Comparison of ENCODE assay signal across 12 mouse cellular contexts in the genomic region with DNA sequence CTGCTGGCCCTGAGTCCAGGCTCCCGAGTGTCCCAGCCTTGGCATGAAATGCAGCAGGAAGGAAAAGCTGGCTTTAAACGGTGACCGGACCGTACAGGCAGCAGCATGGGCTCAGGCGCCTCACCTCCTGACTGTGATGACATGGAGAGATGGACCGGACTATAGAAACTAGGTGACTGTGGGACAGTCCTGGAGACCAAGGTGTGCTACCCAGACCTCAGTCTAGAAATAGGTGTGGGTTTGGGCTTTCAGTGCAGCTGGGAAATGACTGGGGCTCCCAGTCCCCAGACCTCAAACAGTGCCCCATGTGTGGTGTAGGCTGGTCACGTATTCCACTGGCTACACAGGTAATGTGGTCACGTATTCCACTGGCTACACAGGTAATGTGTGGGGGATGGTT. TPM values are rescaled to one million over a fixed set of nuclear protein-coding genes. Genes with fewer than 3 reads are reported as not detected.
DNase-seq lines count a peak whose midpoint lies in the region; ATAC-seq and TF ChIP-seq lines count a peak whose summit lies in the region.
"Had no signal": no experiment of that assay in that cellular context is flagged by ENCODE, and none has a peak within 500 bp of the region (broad histone marks: within the 10 kb centered on the region; RNA-seq: fewer than 3 reads in every experiment).

No protein-coding gene starts in this region.

- no peak for ATAC-seq in heart, embryonic 11.5 days (replicated peaks; ENCODE audit: insufficient number of reproducible peaks, low FRiP score, low TSS enrichment)
- ATAC-seq in heart, embryonic 16.5 days (replicated peaks; ENCODE audit: extremely low read depth, insufficient read depth, low FRiP score): 0 out of 2 replicates have a peak, but pooled peaks have one; percentile 23
- ATAC-seq in CD4-positive, CD25-positive, alpha-beta regulatory T cell, adult 4 months: no peak

- peak overlapping the region; percentile 41 for H3K4me2 ChIP-seq in heart, embryonic 11.5 days
- H3K4me2 ChIP-seq in heart, embryonic 16.5 days (ENCODE audit: low read depth, low read length): peak overlapping the region; percentile 38; the same call in 1 of the 2 replicates

- no peak for DNase-seq in heart, postnatal 4 days
- no peak for DNase-seq in lung, adult 2 months
- no peak for DNase-seq in lung, postnatal 25 days (ENCODE audit: low spot score)
- DNase-seq in urinary bladder, postnatal 25 days (ENCODE audit: low spot score): no peak
- DNase-seq: cerebellum, adult 9-11 months had no signal

- no peak for TF ChIP-seq CTCF in lung, adult 2 months (IDR thresholded peaks at IDR 0.05; ENCODE audit: insufficient read depth, low read length)

- peak overlapping the region; percentile 72 for H3K27ac ChIP-seq in heart, embryonic 11.5 days (ENCODE audit: low read depth, low read length)
- peak overlapping the region; percentile 84 for H3K27ac ChIP-seq in heart, embryonic 16.5 days (ENCODE audit: low read length)

- no peak overlapping the region for H3K4me3 ChIP-seq in heart, embryonic 11.5 days (ENCODE audit: low read depth, low read length)
- H3K4me3 ChIP-seq in lung, adult 2 months (replicated peaks; ENCODE audit: extremely low read depth, low read depth, low read length): peak overlapping the region; percentile 8
- H3K4me3 ChIP-seq in heart, embryonic 16.5 days (ENCODE audit: low read length): no peak overlapping the region
- H3K4me3 ChIP-seq in megakaryocyte, embryonic 14.5 days (replicated peaks): peak overlapping the region; percentile 92

- no peaks in the 10 kb centered on the region for H3K27me3 ChIP-seq in heart, embryonic 11.5 days (ENCODE audit: control insufficient read depth, insufficient read depth, low read length)
- H3K27me3 ChIP-seq in heart, embryonic 16.5 days (ENCODE audit: control insufficient read depth, insufficient read depth, low read length): no peaks in the 10 kb centered on the region
- no peaks in the 10 kb centered on the region for H3K27me3 ChIP-seq in megakaryocyte, embryonic 14.5 days (replicated peaks)
- H3K27me3 ChIP-seq: CH12.LX had no signal

- H3K4me1 ChIP-seq in heart, embryonic 11.5 days (ENCODE audit: control insufficient read depth, insufficient read depth, low read length): peaks cover 22% of the 10 kb centered on the region
- H3K4me1 ChIP-seq in lung, adult 2 months (ENCODE audit: control insufficient read depth, insufficient read depth, low read length): peaks cover 15% of the 10 kb centered on the region
- H3K4me1 ChIP-seq in heart, embryonic 16.5 days (ENCODE audit: control insufficient read depth, insufficient read depth, low read length): peaks cover 26% of the 10 kb centered on the region
- peaks cover 79% of the 10 kb centered on the region for H3K4me1 ChIP-seq in megakaryocyte, embryonic 14.5 days

- TF ChIP-seq POLR2A in lung, adult 2 months (IDR thresholded peaks at IDR 0.05; ENCODE audit: borderline replicate concordance, extremely low read depth, low read depth, low read length): no peak

- no peaks in the 10 kb centered on the region for H3K9me3 ChIP-seq in heart, embryonic 11.5 days (replicated peaks; ENCODE audit: control insufficient read depth, low read length)
- H3K9me3 ChIP-seq in heart, embryonic 16.5 days (replicated peaks; ENCODE audit: control insufficient read depth, low read length): no peaks in the 10 kb centered on the region
- no peaks in the 10 kb centered on the region for H3K9me3 ChIP-seq in megakaryocyte, embryonic 14.5 days

- H3K9ac ChIP-seq in heart, embryonic 11.5 days (ENCODE audit: low read depth, low read length): peak overlapping the region; percentile 22; the same call in 1 of the 2 replicates
- H3K9ac ChIP-seq in heart, embryonic 16.5 days (ENCODE audit: low read length): peak overlapping the region; percentile 44; the same call in 1 of the 2 replicates

- 73% methylated on average over 8 of the region's 8 CpGs for WGBS in heart, embryonic 11.5 days (ENCODE audit: insufficient replicate concordance)
- WGBS in lung, adult 2 months: 50% methylated on average over 8 of the region's 8 CpGs
- WGBS in heart, embryonic 16.5 days: 76% methylated on average over 8 of the region's 8 CpGs

- H3K36me3 ChIP-seq in heart, embryonic 11.5 days (ENCODE audit: control insufficient read depth, insufficient read depth, low read length): peaks cover 7% of the 10 kb centered on the region
- H3K36me3 ChIP-seq in heart, embryonic 16.5 days (ENCODE audit: control insufficient read depth, insufficient read depth): peaks cover 24% of the 10 kb centered on the region
- peaks cover 70% of the 10 kb centered on the region for H3K36me3 ChIP-seq in megakaryocyte, embryonic 14.5 days (replicated peaks; ENCODE audit: low read length)

RNA-seq across cellular contexts. Expression of gene 1500011B03Rik, which starts 16.6 kb away (rescaled TPM):
- 62.7 and 63.7 TPM in 2 replicates for polyA plus RNA-seq in heart, embryonic 11.5 days (2014; fragmentation: Nextera tagmentation; extraction: Ambion mirVana)
- total RNA-seq in heart, postnatal 4 days (2021): 10 to 100 TPM; 15.9 to 17.6 TPM
- polyA plus RNA-seq in lung, adult 2 months (2012; rRNA removed): 16.7 and 26.0 TPM in 2 replicates
- 41.8 and 48.5 TPM in 2 replicates for polyA plus RNA-seq in heart, embryonic 16.5 days (2015; fragmentation: Nextera tagmentation; extraction: Ambion mirVana)
- polyA plus RNA-seq in megakaryocyte, embryonic 14.5 days (2012; ENCODE audit: insufficient read depth, low replicate concordance): 24.5 and 89.4 TPM in 2 replicates
- polyA plus RNA-seq in CD4-positive, CD25-positive, alpha-beta regulatory T cell, adult 4 months (2017; shearing (Covaris generic)): 10 to 100 TPM; 51.9 to 57.3 TPM

RNA-seq across cellular contexts. Expression of gene Git2, which starts 31.3 kb away (rescaled TPM):
- polyA plus RNA-seq in heart, embryonic 11.5 days (2014; fragmentation: Nextera tagmentation; extraction: Ambion mirVana): 28.9 and 30.6 TPM in 2 replicates
- 10 to 100 TPM; 38.8 to 49.5 TPM for total RNA-seq in heart, postnatal 4 days (2021)
- polyA plus RNA-seq in lung, adult 2 months (2012; rRNA removed): 97.6 and 105 TPM in 2 replicates
- 38.6 and 46.6 TPM in 2 replicates for polyA plus RNA-seq in heart, embryonic 16.5 days (2015; fragmentation: Nextera tagmentation; extraction: Ambion mirVana)
- polyA plus RNA-seq in megakaryocyte, embryonic 14.5 days (2012; ENCODE audit: insufficient read depth, low replicate concordance): 48.3 and 136 TPM in 2 replicates
- 100 to 1,000 TPM; 147 to 207 TPM for polyA plus RNA-seq in CD4-positive, CD25-positive, alpha-beta regulatory T cell, adult 4 months (2017; shearing (Covaris generic))

RNA-seq across cellular contexts. Expression of gene Ankrd13a, which starts 32.2 kb away (rescaled TPM):
- polyA plus RNA-seq in heart, embryonic 11.5 days (2014; fragmentation: Nextera tagmentation; extraction: Ambion mirVana): 37.6 and 39.7 TPM in 2 replicates
- 10 to 100 TPM; 60.6 to 60.8 TPM for total RNA-seq in heart, postnatal 4 days (2021)
- 92.1 and 104 TPM in 2 replicates for polyA plus RNA-seq in lung, adult 2 months (2012; rRNA removed)
- polyA plus RNA-seq in heart, embryonic 16.5 days (2015; fragmentation: Nextera tagmentation; extraction: Ambion mirVana): 28.4 and 33.7 TPM in 2 replicates
- polyA plus RNA-seq in megakaryocyte, embryonic 14.5 days (2012; ENCODE audit: insufficient read depth, low replicate concordance): 99.9 and 118 TPM in 2 replicates
- 10 to 100 TPM; 13.9 to 23.3 TPM for polyA plus RNA-seq in CD4-positive, CD25-positive, alpha-beta regulatory T cell, adult 4 months (2017; shearing (Covaris generic))

RNA-seq across cellular contexts. Expression of gene 4930519G04Rik, which starts 46.8 kb away (rescaled TPM):
- polyA plus RNA-seq in heart, embryonic 11.5 days (2014; fragmentation: Nextera tagmentation; extraction: Ambion mirVana): not detected in 2 replicates
- not detected for total RNA-seq in heart, postnatal 4 days (2021)
- not detected in 2 replicates for polyA plus RNA-seq in lung, adult 2 months (2012; rRNA removed)
- polyA plus RNA-seq in heart, embryonic 16.5 days (2015; fragmentation: Nextera tagmentation; extraction: Ambion mirVana): not detected in 2 replicates
- 0.20 TPM in 1 of 2 replicates, not detected in the other for polyA plus RNA-seq in megakaryocyte, embryonic 14.5 days (2012; ENCODE audit: insufficient read depth, low replicate concordance)
- polyA plus RNA-seq in CD4-positive, CD25-positive, alpha-beta regulatory T cell, adult 4 months (2017; shearing (Covaris generic)): not detected
- total RNA-seq: adrenal gland, adult 18-20 months; CH12.LX had no signal

RNA-seq across cellular contexts. Expression of gene Gm9936, which starts 51.8 kb away (rescaled TPM):
- polyA plus RNA-seq in heart, embryonic 11.5 days (2014; fragmentation: Nextera tagmentation; extraction: Ambion mirVana): not detected in 2 replicates
- total RNA-seq in heart, postnatal 4 days (2021): not detected
- not detected in 2 replicates for polyA plus RNA-seq in lung, adult 2 months (2012; rRNA removed)
- polyA plus RNA-seq in heart, embryonic 16.5 days (2015; fragmentation: Nextera tagmentation; extraction: Ambion mirVana): not detected in 2 replicates
- not detected in 2 replicates for polyA plus RNA-seq in megakaryocyte, embryonic 14.5 days (2012; ENCODE audit: insufficient read depth, low replicate concordance)
- not detected for polyA plus RNA-seq in CD4-positive, CD25-positive, alpha-beta regulatory T cell, adult 4 months (2017; shearing (Covaris generic))
- total RNA-seq: adrenal gland, adult 18-20 months; megakaryocyte progenitor cell, adult 5-6 weeks had no signal

Comparison
In these comparisons a context has a peak if more than half of its experiments do, and no peak if none do; other contexts are left out.
1. H3K4me3 ChIP-seq: peak in lung, adult 2 months (single experiment) and megakaryocyte, embryonic 14.5 days (single experiment); none in heart, embryonic 11.5 days (single experiment) and heart, embryonic 16.5 days (single experiment).